Mouse (Mus musculus) heart, embryonic 12.5 days (tissue): Measurements from ENCODE around the gene Matk. TPM values are rescaled to one million over a fixed set of nuclear protein-coding genes. Genes with fewer than 3 reads are reported as not detected.

ENCODE experiments used
- ATAC-seq: fragments of 200-750 bp; cut with Nextera tagmentation; 2 replicates; pipeline ENCODE4 v1.8.0; 2017; ENCODE audit warnings: moderate TSS enrichment, moderate library complexity; ENCODE audit not compliant: insufficient number of reproducible peaks, low FRiP score
- H3K27ac ChIP-seq: fragments of 300-500 bp; sonication (generic); 2 replicates; pipeline ENCODE4 v1.5.1; 2016; ENCODE audit warnings: mild to moderate bottlenecking, moderate library complexity; ENCODE audit not compliant: poor library complexity, severe bottlenecking
- H3K27me3 ChIP-seq: fragments of 300-500 bp; sonication (generic); replicated peaks from 2 replicates; pipeline ENCODE4 v1.6.1; 2016; ENCODE audit warnings: mild to moderate bottlenecking, moderate library complexity
- H3K36me3 ChIP-seq: fragments of 300-500 bp; sonication (generic); 2 replicates; pipeline ENCODE4 v1.6.1; 2016; ENCODE audit warnings: mild to moderate bottlenecking, moderate library complexity
- H3K4me1 ChIP-seq: fragments of 300-500 bp; sonication (generic); replicated peaks from 2 replicates; pipeline ENCODE4 v1.6.1; 2016; ENCODE audit warnings: mild to moderate bottlenecking
- H3K4me2 ChIP-seq: fragments of 300-500 bp; sonication (generic); 2 replicates; pipeline ENCODE4 v1.6.1; 2016; ENCODE audit warnings: mild to moderate bottlenecking, moderate library complexity
- H3K4me3 ChIP-seq: fragments of 300-500 bp; sonication (generic); 2 replicates; pipeline ENCODE4 v1.5.1; 2016; ENCODE audit warnings: mild to moderate bottlenecking
- H3K9ac ChIP-seq: fragments of 300-500 bp; sonication (generic); 2 replicates; pipeline ENCODE4 v1.6.1; 2016; ENCODE audit warnings: mild to moderate bottlenecking, moderate library complexity
- H3K9me3 ChIP-seq: fragments of 300-500 bp; sonication (generic); replicated peaks from 2 replicates; pipeline ENCODE4 v1.6.1; 2016; ENCODE audit warnings: mild to moderate bottlenecking, moderate library complexity
- WGBS: fragments of 180-500 bp; shearing (Covaris S2); methylation state at CpG from one replicate; pipeline ENCODE4 v1.1.7; 2016; 5-methylcytosine and 5-hydroxymethylcytosine counted together
- polyA plus RNA-seq: library from polyadenylated mRNA; unstranded; fragments of >200 nt; fragmentation: Nextera tagmentation; extraction: Ambion mirVana; gene quantifications from 2 replicates; pipeline ENCODE4 v1.2.1, GENCODE M21; 2016

Gene Matk
- polyA plus RNA-seq, 1 experiment from 2014 or later = 2.0 TPM

GRCm38 (mm10) chr10:81295185-81295584, 42.5 kb downstream of the Matk start:
- no peaks in the 10 kb centered on the region for H3K36me3 ChIP-seq
- no peak overlapping the region for H3K27ac ChIP-seq
- H3K9ac ChIP-seq = peak overlapping the region; percentile 89; the same call in 1 of the 2 replicates
- no peaks in the 10 kb centered on the region for H3K9me3 ChIP-seq
- 89% methylated on average over 6 of the region's 6 CpGs for WGBS
- ATAC-seq = no peak
- H3K4me1 ChIP-seq = peaks cover 69% of the 10 kb centered on the region
- 0 out of 2 replicates have a peak overlapping the region, but pooled peaks have one; percentile 87 for H3K4me2 ChIP-seq
- no peak overlapping the region for H3K4me3 ChIP-seq
- H3K27me3 ChIP-seq = peaks cover 13% of the 10 kb centered on the region

- Histone ChIP-seq H3K27me3 (no peaks in the 10 kb centered on the region), H3K4me2 (peak overlapping the region; percentile 11; the same call in 1 of the 2 replicates), H3K36me3 (no peaks in the 10 kb centered on the region), H3K4me3 (no peak overlapping the region), H3K9me3 (no peaks in the 10 kb centered on the region), H3K9ac (peak overlapping the region; percentile 49), H3K27ac (peak overlapping the region; percentile 70), H3K4me1 (peaks cover 77% of the 10 kb centered on the region)
- WGBS = 77% methylated on average over 6 of the region's 6 CpGs
- no peak for ATAC-seq
Measured at GRCm38 (mm10) chr10:81297246-81297645, 44.5 kb downstream of the Matk start.

GRCm38 (mm10) chr10:81297845-81298244, 45.1 kb downstream of the Matk start:
- Histone ChIP-seq H3K27ac (peak overlapping the region; percentile 70), H3K4me2 (peak overlapping the region; percentile 11; the same call in 1 of the 2 replicates), H3K9ac (peak overlapping the region; percentile 49), H3K36me3 (no peaks in the 10 kb centered on the region), H3K27me3 (no peaks in the 10 kb centered on the region), H3K9me3 (no peaks in the 10 kb centered on the region), H3K4me3 (no peak overlapping the region), H3K4me1 (peaks cover 83% of the 10 kb centered on the region)
- ATAC-seq = peak; percentile 37; the same call in 1 of the 2 replicates
- WGBS = 34% methylated on average over 10 of the region's 10 CpGs

GRCm38 (mm10) chr10:81298369-81299100, 45.8 kb downstream of the Matk start:
- Histone ChIP-seq H3K27me3 (no peaks in the 10 kb centered on the region), H3K4me1 (peaks cover 88% of the 10 kb centered on the region), H3K4me2 (no peak overlapping the region), H3K27ac (0 out of 2 replicates have a peak overlapping the region, but pooled peaks have one; percentile 70), H3K9ac (no peak overlapping the region), H3K4me3 (no peak overlapping the region), H3K36me3 (no peaks in the 10 kb centered on the region), H3K9me3 (no peaks in the 10 kb centered on the region)
- 89% methylated on average over 17 of the region's 17 CpGs for WGBS
- no peak for ATAC-seq

- Histone ChIP-seq H3K4me1 (peaks cover 86% of the 10 kb centered on the region), H3K9ac (peak overlapping the region; percentile 43), H3K27me3 (no peaks in the 10 kb centered on the region), H3K4me3 (no peak overlapping the region), H3K27ac (peak overlapping the region; percentile 44; the same call in 1 of the 2 replicates), H3K9me3 (no peaks in the 10 kb centered on the region), H3K36me3 (no peaks in the 10 kb centered on the region), H3K4me2 (no peak overlapping the region)
- 79% methylated on average over 14 of the region's 14 CpGs for WGBS
- ATAC-seq = no peak
Measured at GRCm38 (mm10) chr10:81299585-81300351, 47.0 kb downstream of the Matk start.

GRCm38 (mm10) chr10:81300352-81300907, 47.7 kb downstream of the Matk start:
- H3K4me1 ChIP-seq = peaks cover 84% of the 10 kb centered on the region
- no peak overlapping the region for H3K4me3 ChIP-seq
- WGBS = 77% methylated on average over 9 of the region's 9 CpGs
- no peak overlapping the region for H3K4me2 ChIP-seq
- peak overlapping the region; percentile 37 for H3K9ac ChIP-seq
- 0 out of 2 replicates have a peak, but pooled peaks cover 2% of the 10 kb centered on the region for H3K36me3 ChIP-seq
- peak overlapping the region; percentile 11; the same call in 1 of the 2 replicates for H3K27ac ChIP-seq
- H3K9me3 ChIP-seq = no peaks in the 10 kb centered on the region
- H3K27me3 ChIP-seq = no peaks in the 10 kb centered on the region
- ATAC-seq = no peak

- no peaks in the 10 kb centered on the region for H3K9me3 ChIP-seq
- no peak overlapping the region for H3K4me2 ChIP-seq
- H3K27ac ChIP-seq = no peak overlapping the region
- no peak overlapping the region for H3K4me3 ChIP-seq
- H3K27me3 ChIP-seq = no peaks in the 10 kb centered on the region
- peaks cover 11% of the 10 kb centered on the region for H3K36me3 ChIP-seq
- ATAC-seq = no peak
- H3K4me1 ChIP-seq = peaks cover 77% of the 10 kb centered on the region
- 81% methylated on average over 9 of the region's 9 CpGs for WGBS
- peak overlapping the region; percentile 37; the same call in 1 of the 2 replicates for H3K9ac ChIP-seq
Measured at GRCm38 (mm10) chr10:81301321-81301720, 48.6 kb downstream of the Matk start.

- H3K4me2 ChIP-seq = peak overlapping the region; percentile 41
- H3K36me3 ChIP-seq = peaks cover 21% of the 10 kb centered on the region
- no peaks in the 10 kb centered on the region for H3K9me3 ChIP-seq
- peak overlapping the region; percentile 53 for H3K9ac ChIP-seq
- no peak overlapping the region for H3K4me3 ChIP-seq
- peaks cover 75% of the 10 kb centered on the region for H3K4me1 ChIP-seq
- no peaks in the 10 kb centered on the region for H3K27me3 ChIP-seq
- 0 out of 2 replicates have a peak, but pooled peaks have one; percentile 22 for ATAC-seq
- peak overlapping the region; percentile 65 for H3K27ac ChIP-seq
- 60% methylated on average over 4 of the region's 4 CpGs for WGBS
Measured at GRCm38 (mm10) chr10:81302288-81302687, 49.6 kb downstream of the Matk start.

GRCm38 (mm10) chr10:81302781-81303218, 50.1 kb downstream of the Matk start:
- 19% methylated on average over 14 of the region's 14 CpGs for WGBS
- Histone ChIP-seq H3K36me3 (peaks cover 26% of the 10 kb centered on the region), H3K27ac (peak overlapping the region; percentile 65), H3K4me2 (peak overlapping the region; percentile 41), H3K9ac (peak overlapping the region; percentile 53), H3K9me3 (no peaks in the 10 kb centered on the region), H3K27me3 (no peaks in the 10 kb centered on the region), H3K4me1 (peaks cover 70% of the 10 kb centered on the region), H3K4me3 (no peak overlapping the region)
- peak; percentile 49 for ATAC-seq

GRCm38 (mm10) chr10:81303258-81303657, 50.5 kb downstream of the Matk start:
- H3K27ac ChIP-seq = peak overlapping the region; percentile 65
- H3K4me3 ChIP-seq = no peak overlapping the region
- peaks cover 66% of the 10 kb centered on the region for H3K4me1 ChIP-seq
- peaks cover 30% of the 10 kb centered on the region for H3K36me3 ChIP-seq
- no peaks in the 10 kb centered on the region for H3K27me3 ChIP-seq
- peak overlapping the region; percentile 41 for H3K4me2 ChIP-seq
- H3K9ac ChIP-seq = peak overlapping the region; percentile 53
- 49% methylated on average over 10 of the region's 10 CpGs for WGBS
- H3K9me3 ChIP-seq = no peaks in the 10 kb centered on the region
- no peak; the same call in 1 of the 2 replicates for ATAC-seq
